Mouse (Mus musculus): ENCODE measurements at regions not wholly inside any gene's neighbourhood (a gene's known extent, or its start where the extent isn't known, plus 50 kb on each side); places are given as distances from the start of the nearest gene placed in this dataset.
A peak's percentile ranks its signal among the peaks of the same experiment; 100 is the strongest.

DNA sequence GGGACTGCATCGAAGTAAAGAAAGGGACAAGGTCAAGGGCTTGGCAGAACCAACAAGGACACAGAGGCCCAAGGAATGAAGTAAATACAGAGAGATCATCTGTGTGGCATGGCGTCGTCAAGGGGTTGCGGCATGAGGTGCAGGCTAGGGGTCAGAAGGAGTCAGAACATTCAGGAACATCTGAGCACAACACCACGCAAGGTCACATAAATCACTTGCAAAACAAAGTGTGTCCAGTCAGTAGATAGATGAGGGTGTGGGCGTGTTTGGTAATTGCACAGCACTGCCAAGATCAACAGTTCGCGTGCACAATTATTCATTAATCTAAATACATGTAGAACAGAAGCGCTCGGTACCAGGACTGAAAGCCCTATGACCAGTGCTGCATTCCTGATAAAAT lies 52.0 kb upstream of the Zfp648 start:
- Histone ChIP-seq H3K9ac (ENCODE audit: low read length) (no peak overlapping the region), H3K36me3 (ENCODE audit: control insufficient read depth, insufficient read depth) (no peaks in the 10 kb centered on the region), H3K4me1 (ENCODE audit: control insufficient read depth, insufficient read depth, low read length) (peaks cover 10% of the 10 kb centered on the region), H3K4me2 (ENCODE audit: low read depth, low read length) (no peak overlapping the region), H3K27me3 (ENCODE audit: control insufficient read depth, insufficient read depth, low read length) (no peaks in the 10 kb centered on the region), H3K27ac (ENCODE audit: low read length) (no peak overlapping the region), H3K4me3 (ENCODE audit: low read length) (no peak overlapping the region), H3K9me3 (replicated peaks; ENCODE audit: control insufficient read depth, low read length) (no peaks in the 10 kb centered on the region)
- WGBS: 78% methylated on average over 10 of the region's 10 CpGs
- no peak for ATAC-seq (replicated peaks; ENCODE audit: extremely low read depth, insufficient read depth, low FRiP score)

- Histone ChIP-seq H3K9ac (ENCODE audit: low read length) (no peak overlapping the region), H3K4me2 (ENCODE audit: low read depth, low read length) (no peak overlapping the region), H3K27ac (ENCODE audit: low read length) (0 out of 2 replicates have a peak overlapping the region, but pooled peaks have one; percentile 14), H3K4me1 (ENCODE audit: control insufficient read depth, insufficient read depth, low read length) (peaks cover 10% of the 10 kb centered on the region), H3K36me3 (ENCODE audit: control insufficient read depth, insufficient read depth) (no peaks in the 10 kb centered on the region), H3K4me3 (ENCODE audit: low read length) (no peak overlapping the region), H3K27me3 (ENCODE audit: control insufficient read depth, insufficient read depth, low read length) (no peaks in the 10 kb centered on the region), H3K9me3 (replicated peaks; ENCODE audit: control insufficient read depth, low read length) (no peaks in the 10 kb centered on the region)
- ATAC-seq (replicated peaks; ENCODE audit: extremely low read depth, insufficient read depth, low FRiP score): no peak
- 61% methylated on average over 1 of the region's 1 CpGs for WGBS
These were observed 51.4 kb upstream of the Zfp648 start for GRCm38 (mm10) chr1:154149431-154150143.

GRCm38 (mm10) chr1:154150167-154150851 lies 50.7 kb upstream of the Zfp648 start:
- peak; percentile 83 for ATAC-seq (replicated peaks; ENCODE audit: extremely low read depth, insufficient read depth, low FRiP score)
- Histone ChIP-seq H3K4me2 (ENCODE audit: low read depth, low read length) (0 out of 2 replicates have a peak overlapping the region, but pooled peaks have one; percentile 13), H3K36me3 (ENCODE audit: control insufficient read depth, insufficient read depth) (no peaks in the 10 kb centered on the region), H3K9me3 (replicated peaks; ENCODE audit: control insufficient read depth, low read length) (no peaks in the 10 kb centered on the region), H3K4me3 (ENCODE audit: low read length) (no peak overlapping the region), H3K9ac (ENCODE audit: low read length) (no peak overlapping the region), H3K27ac (ENCODE audit: low read length) (0 out of 2 replicates have a peak overlapping the region, but pooled peaks have one; percentile 14), H3K27me3 (ENCODE audit: control insufficient read depth, insufficient read depth, low read length) (no peaks in the 10 kb centered on the region), H3K4me1 (ENCODE audit: control insufficient read depth, insufficient read depth, low read length) (peaks cover 10% of the 10 kb centered on the region)
- WGBS: 22% methylated on average over 8 of the region's 8 CpGs
